Comparison of ENCODE assay signal across 8 mouse cellular contexts in genomic region chr2:52674886-52675277, GRCm38 (mm10). TPM values are rescaled to one million over a fixed set of nuclear protein-coding genes. Genes with fewer than 3 reads are reported as not detected.
A peak's percentile ranks its signal among the peaks of the same experiment; 100 is the strongest.
DNase-seq lines count a peak whose midpoint lies in the region; ATAC-seq lines count a peak whose summit lies in the region.

No protein-coding gene starts in this region.

- peak; percentile 42 for DNase-seq in embryo, embryonic 10 days (ENCODE audit: low spot score)
- DNase-seq in embryo, embryonic 10.5 days (ENCODE audit: low spot score): no peak
- peak; percentile 23 for DNase-seq in adrenal gland, postnatal 25 days
- no peak for DNase-seq in thymus, postnatal 25 days

- H3K27me3 ChIP-seq in forebrain, embryonic 12.5 days: peaks cover 38% of the 10 kb centered on the region
- 0 out of 2 replicates have a peak, but pooled peaks cover 9% of the 10 kb centered on the region for H3K27me3 ChIP-seq in hindbrain, embryonic 15.5 days
- H3K27me3 ChIP-seq in limb, embryonic 15.5 days: peaks cover 14% of the 10 kb centered on the region
- peaks cover 21% of the 10 kb centered on the region for H3K27me3 ChIP-seq in neural tube, embryonic 12.5 days (replicated peaks)

- under 1% methylated on average over 19 of the region's 19 CpGs for WGBS in forebrain, embryonic 12.5 days
- WGBS in hindbrain, embryonic 15.5 days: under 1% methylated on average over 19 of the region's 19 CpGs
- WGBS in limb, embryonic 15.5 days: 1% methylated on average over 19 of the region's 19 CpGs
- 1% methylated on average over 19 of the region's 19 CpGs for WGBS in neural tube, embryonic 12.5 days

- no peak overlapping the region for H3K27ac ChIP-seq in forebrain, embryonic 12.5 days
- no peak overlapping the region for H3K27ac ChIP-seq in hindbrain, embryonic 15.5 days (replicated peaks)
- no peak overlapping the region for H3K27ac ChIP-seq in limb, embryonic 15.5 days
- no peak overlapping the region for H3K27ac ChIP-seq in neural tube, embryonic 12.5 days

- H3K9ac ChIP-seq in forebrain, embryonic 12.5 days: 0 out of 2 replicates have a peak overlapping the region, but pooled peaks have one; percentile 77
- H3K9ac ChIP-seq in hindbrain, embryonic 15.5 days: peak overlapping the region; percentile 68; the same call in 1 of the 2 replicates
- no peak overlapping the region for H3K9ac ChIP-seq in limb, embryonic 15.5 days
- H3K9ac ChIP-seq in neural tube, embryonic 12.5 days: no peak overlapping the region

- H3K4me3 ChIP-seq in forebrain, embryonic 12.5 days (replicated peaks): peak overlapping the region; percentile 69
- peak overlapping the region; percentile 83 for H3K4me3 ChIP-seq in hindbrain, embryonic 15.5 days
- H3K4me3 ChIP-seq in limb, embryonic 15.5 days: peak overlapping the region; percentile 70
- peak overlapping the region; percentile 67 for H3K4me3 ChIP-seq in neural tube, embryonic 12.5 days

- no peak for ATAC-seq in forebrain, embryonic 12.5 days (ENCODE audit: low FRiP score)
- ATAC-seq in hindbrain, embryonic 15.5 days (ENCODE audit: low FRiP score, low read depth): no peak
- no peak for ATAC-seq in limb, embryonic 15.5 days (ENCODE audit: insufficient number of reproducible peaks, low FRiP score, low TSS enrichment, low read depth)
- ATAC-seq in neural tube, embryonic 12.5 days (ENCODE audit: low FRiP score, low read depth): no peak

- H3K9me3 ChIP-seq in forebrain, embryonic 12.5 days: no peaks in the 10 kb centered on the region
- no peaks in the 10 kb centered on the region for H3K9me3 ChIP-seq in hindbrain, embryonic 15.5 days
- no peaks in the 10 kb centered on the region for H3K9me3 ChIP-seq in limb, embryonic 15.5 days
- no peaks in the 10 kb centered on the region for H3K9me3 ChIP-seq in neural tube, embryonic 12.5 days

- no peaks in the 10 kb centered on the region for H3K36me3 ChIP-seq in forebrain, embryonic 12.5 days (replicated peaks)
- no peaks in the 10 kb centered on the region for H3K36me3 ChIP-seq in hindbrain, embryonic 15.5 days
- H3K36me3 ChIP-seq in limb, embryonic 15.5 days: no peaks in the 10 kb centered on the region
- no peaks in the 10 kb centered on the region for H3K36me3 ChIP-seq in neural tube, embryonic 12.5 days

- H3K4me1 ChIP-seq in forebrain, embryonic 12.5 days: peaks cover 16% of the 10 kb centered on the region
- peaks cover 16% of the 10 kb centered on the region for H3K4me1 ChIP-seq in hindbrain, embryonic 15.5 days (replicated peaks)
- H3K4me1 ChIP-seq in limb, embryonic 15.5 days: peaks cover 16% of the 10 kb centered on the region
- peaks cover 11% of the 10 kb centered on the region for H3K4me1 ChIP-seq in neural tube, embryonic 12.5 days

- peak overlapping the region; percentile 98 for H3K4me2 ChIP-seq in forebrain, embryonic 12.5 days
- H3K4me2 ChIP-seq in hindbrain, embryonic 15.5 days: peak overlapping the region; percentile 94
- H3K4me2 ChIP-seq in limb, embryonic 15.5 days: peak overlapping the region; percentile 95
- H3K4me2 ChIP-seq in neural tube, embryonic 12.5 days (replicated peaks): peak overlapping the region; percentile 97

RNA-seq across cellular contexts. Expression of gene Cacnb4, which starts 1.7 kb away (rescaled TPM):
- total RNA-seq in adrenal gland, postnatal 25 days (2021): 0.24 and 0.27 TPM in 2 replicates
- polyA plus RNA-seq in forebrain, embryonic 12.5 days (2016; fragmentation: Nextera tagmentation; extraction: Ambion mirVana): 4.1 and 6.1 TPM in 2 replicates
- 10.7 and 12.2 TPM in 2 replicates for polyA plus RNA-seq in hindbrain, embryonic 15.5 days (2015; fragmentation: Nextera tagmentation; extraction: Ambion mirVana)
- polyA plus RNA-seq in limb, embryonic 15.5 days (2015; fragmentation: Nextera tagmentation; extraction: Ambion mirVana): 0.63 and 1.6 TPM in 2 replicates
- polyA plus RNA-seq in neural tube, embryonic 12.5 days (2016; fragmentation: Nextera tagmentation; extraction: Ambion mirVana): 5.9 TPM in 2 replicates

Comparison
In these comparisons a context has a peak if more than half of its experiments do, and no peak if none do; other contexts are left out.
1. DNase-seq: peak in embryo, embryonic 10 days (single experiment) and adrenal gland, postnatal 25 days (single experiment); none in embryo, embryonic 10.5 days (single experiment) and thymus, postnatal 25 days (single experiment).
2. H3K9ac ChIP-seq: peak in forebrain, embryonic 12.5 days (single experiment) and hindbrain, embryonic 15.5 days (single experiment); none in limb, embryonic 15.5 days (single experiment) and neural tube, embryonic 12.5 days (single experiment).
3. Peak in every context shown above with its lines, with median percentiles within 50 percentile points of each other: H3K4me2 ChIP-seq and H3K4me3 ChIP-seq.